Mouse (Mus musculus): ENCODE data around the gene Pate2. TPM values are rescaled to one million over a fixed set of nuclear protein-coding genes. Genes with fewer than 3 reads are reported as not detected.
"Not testable (repeated sequence)": the region's sequence is repeated elsewhere in the genome, so short reads cannot be mapped to it uniquely, and the experiment has no call there.

The Pate2 gene
- polyA plus RNA-seq, 1 experiment from 2014 or later: 0.53 TPM

DNA sequence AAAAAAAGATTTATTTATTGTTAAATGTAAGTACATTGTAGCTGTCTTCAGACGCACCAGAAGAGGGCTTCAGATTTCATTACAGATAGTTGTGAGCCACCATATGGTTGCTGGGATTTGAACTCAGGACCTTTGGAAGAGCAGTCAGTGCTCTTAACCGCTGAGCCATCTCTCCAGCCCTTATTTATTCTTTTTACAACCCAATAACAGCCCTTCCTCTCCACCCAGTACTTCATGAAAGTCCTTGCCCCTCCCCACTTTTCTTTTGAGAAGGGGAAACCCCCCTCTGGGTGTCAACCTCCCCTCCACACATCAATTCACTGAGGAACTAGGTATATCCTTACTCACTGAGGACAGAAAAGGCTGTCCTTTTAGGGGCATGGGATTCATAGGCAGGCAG is 46.7 kb downstream of the Pate2 start:
- not testable (repeated sequence) for H3K9me3 ChIP-seq (replicated peaks; ENCODE audit: control insufficient read depth, low read length); H3K27me3 ChIP-seq (ENCODE audit: control insufficient read depth, insufficient read depth, low read length); H3K4me3 ChIP-seq (ENCODE audit: low read length); H3K4me1 ChIP-seq (ENCODE audit: control insufficient read depth, insufficient read depth, low read length); H3K9ac ChIP-seq (ENCODE audit: low read length); H3K27ac ChIP-seq (ENCODE audit: low read length); H3K4me2 ChIP-seq (ENCODE audit: low read depth, low read length); ATAC-seq (replicated peaks; ENCODE audit: extremely low read depth, insufficient read depth, low FRiP score); H3K36me3 ChIP-seq (ENCODE audit: control insufficient read depth, insufficient read depth)
- WGBS: 56% methylated on average over 2 of the region's 2 CpGs

DNA sequence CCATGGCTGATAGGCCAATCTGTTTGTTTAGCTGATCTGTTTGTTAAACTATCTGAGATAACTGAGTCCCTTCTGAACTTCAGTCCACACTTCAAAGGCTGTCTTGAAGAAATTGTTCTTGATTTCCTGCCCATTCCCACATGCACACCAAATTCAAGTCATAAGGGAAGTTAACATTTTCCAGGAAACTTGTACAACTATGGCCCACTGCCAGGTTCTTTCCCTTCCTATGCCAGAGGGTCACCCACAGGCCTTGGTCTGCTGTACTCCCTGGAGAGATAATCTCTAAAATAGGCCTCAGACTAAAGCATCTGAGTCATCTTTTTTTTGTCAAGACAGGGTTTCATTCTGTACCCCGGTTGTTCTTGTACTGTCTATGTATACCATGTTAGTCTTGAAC is 62.9 kb downstream of the Pate2 start:
- Histone ChIP-seq H3K9ac (ENCODE audit: low read length) (no peak overlapping the region), H3K4me2 (ENCODE audit: low read depth, low read length) (no peak overlapping the region), H3K27ac (ENCODE audit: low read length) (no peak overlapping the region), H3K27me3 (ENCODE audit: control insufficient read depth, insufficient read depth, low read length) (no peaks in the 10 kb centered on the region), H3K4me1 (ENCODE audit: control insufficient read depth, insufficient read depth, low read length) (no peaks in the 10 kb centered on the region), H3K36me3 (ENCODE audit: control insufficient read depth, insufficient read depth) (no peaks in the 10 kb centered on the region), H3K4me3 (ENCODE audit: low read length) (no peak overlapping the region), H3K9me3 (replicated peaks; ENCODE audit: control insufficient read depth, low read length) (no peaks in the 10 kb centered on the region)
- 61% methylated on average over 1 of the region's 1 CpGs for WGBS
- peak; percentile 18; the same call in 1 of the 2 replicates for ATAC-seq (replicated peaks; ENCODE audit: extremely low read depth, insufficient read depth, low FRiP score)

- 41% methylated on average over 1 of the region's 1 CpGs for WGBS
Observed at GRCm38 (mm10) chr9:35648102-35648501, 78.0 kb downstream of the Pate2 start, which contains the start of gene Pate3. TSS of gene Pate3 (minus strand) at chr9:35648202.

GRCm38 (mm10) chr9:35673557-35673956 is 103.5 kb downstream of the Pate2 start:
- no peak overlapping the region for H3K27ac ChIP-seq (ENCODE audit: low read length)
- 64% methylated on average over 2 of the region's 2 CpGs for WGBS
- no peaks in the 10 kb centered on the region for H3K27me3 ChIP-seq (ENCODE audit: control insufficient read depth, insufficient read depth, low read length)
- H3K36me3 ChIP-seq (ENCODE audit: control insufficient read depth, insufficient read depth): no peaks in the 10 kb centered on the region
- H3K4me1 ChIP-seq (ENCODE audit: control insufficient read depth, insufficient read depth, low read length): no peaks in the 10 kb centered on the region
- no peaks in the 10 kb centered on the region for H3K9me3 ChIP-seq (replicated peaks; ENCODE audit: control insufficient read depth, low read length)
- no peak overlapping the region for H3K4me3 ChIP-seq (ENCODE audit: low read length)
- no peak overlapping the region for H3K4me2 ChIP-seq (ENCODE audit: low read depth, low read length)
- H3K9ac ChIP-seq (ENCODE audit: low read length): no peak overlapping the region
- no peak for ATAC-seq (replicated peaks; ENCODE audit: extremely low read depth, insufficient read depth, low FRiP score)

More at GRCm38 (mm10) chr9:35648102-35648501, 78.0 kb downstream of the Pate2 start, which contains the start of gene Pate3:
- H3K27ac ChIP-seq (ENCODE audit: low read length): no peak within 1 kb of the TSS
- H3K4me2 ChIP-seq (ENCODE audit: low read depth, low read length): no peak within 1 kb of the TSS
- no peaks in the 10 kb centered on the region for H3K27me3 ChIP-seq (ENCODE audit: control insufficient read depth, insufficient read depth, low read length)
- H3K9me3 ChIP-seq (replicated peaks; ENCODE audit: control insufficient read depth, low read length): no peaks in the 10 kb centered on the region
- no peaks in the 10 kb centered on the region for H3K36me3 ChIP-seq (ENCODE audit: control insufficient read depth, insufficient read depth)
- no peak within 1 kb of the TSS for H3K9ac ChIP-seq (ENCODE audit: low read length)
- no peaks in the 10 kb centered on the region for H3K4me1 ChIP-seq (ENCODE audit: control insufficient read depth, insufficient read depth, low read length)
- no peak within 1 kb of the TSS for H3K4me3 ChIP-seq (ENCODE audit: low read length)
- no peak for ATAC-seq (replicated peaks; ENCODE audit: extremely low read depth, insufficient read depth, low FRiP score)

- no peak within 1 kb of the TSS for H3K4me2 ChIP-seq (ENCODE audit: low read depth, low read length)
- 0 out of 2 replicates have a peak, but pooled peaks cover 2% of the 10 kb centered on the region for H3K9me3 ChIP-seq (replicated peaks; ENCODE audit: control insufficient read depth, low read length)
- H3K27me3 ChIP-seq (ENCODE audit: control insufficient read depth, insufficient read depth, low read length): no peaks in the 10 kb centered on the region
- no peak within 1 kb of the TSS for H3K9ac ChIP-seq (ENCODE audit: low read length)
- 42% methylated on average over 1 of the region's 1 CpGs for WGBS
- no peak for ATAC-seq (replicated peaks; ENCODE audit: extremely low read depth, insufficient read depth, low FRiP score)
- H3K27ac ChIP-seq (ENCODE audit: low read length): no peak within 1 kb of the TSS
- no peaks in the 10 kb centered on the region for H3K36me3 ChIP-seq (ENCODE audit: control insufficient read depth, insufficient read depth)
- H3K4me1 ChIP-seq (ENCODE audit: control insufficient read depth, insufficient read depth, low read length): no peaks in the 10 kb centered on the region
- H3K4me3 ChIP-seq (ENCODE audit: low read length): no peak within 1 kb of the TSS
Observed at GRCm38 (mm10) chr9:35687013-35687412, 116.9 kb downstream of the Pate2 start, which contains the start of gene Pate1. TSS of gene Pate1 (minus strand) at chr9:35687390.

- ATAC-seq (replicated peaks; ENCODE audit: extremely low read depth, insufficient read depth, low FRiP score): no peak
- no peaks in the 10 kb centered on the region for H3K27me3 ChIP-seq (ENCODE audit: control insufficient read depth, insufficient read depth, low read length)
- H3K4me2 ChIP-seq (ENCODE audit: low read depth, low read length): no peak overlapping the region
- H3K36me3 ChIP-seq (ENCODE audit: control insufficient read depth, insufficient read depth): no peaks in the 10 kb centered on the region
- no peak overlapping the region for H3K4me3 ChIP-seq (ENCODE audit: low read length)
- no peak overlapping the region for H3K27ac ChIP-seq (ENCODE audit: low read length)
- no peak overlapping the region for H3K9ac ChIP-seq (ENCODE audit: low read length)
- H3K9me3 ChIP-seq (replicated peaks; ENCODE audit: control insufficient read depth, low read length): no peaks in the 10 kb centered on the region
- no peaks in the 10 kb centered on the region for H3K4me1 ChIP-seq (ENCODE audit: control insufficient read depth, insufficient read depth, low read length)
Observed at GRCm38 (mm10) chr9:35691924-35692323, 121.8 kb downstream of the Pate2 start.

GRCm38 (mm10) chr9:35707265-35707664 is 137.2 kb downstream of the Pate2 start:
- no peaks in the 10 kb centered on the region for H3K4me1 ChIP-seq (ENCODE audit: control insufficient read depth, insufficient read depth, low read length)
- no peak overlapping the region for H3K4me2 ChIP-seq (ENCODE audit: low read depth, low read length)
- no peak for ATAC-seq (replicated peaks; ENCODE audit: extremely low read depth, insufficient read depth, low FRiP score)
- no peaks in the 10 kb centered on the region for H3K27me3 ChIP-seq (ENCODE audit: control insufficient read depth, insufficient read depth, low read length)
- no peak overlapping the region for H3K9ac ChIP-seq (ENCODE audit: low read length)
- no peaks in the 10 kb centered on the region for H3K9me3 ChIP-seq (replicated peaks; ENCODE audit: control insufficient read depth, low read length)
- no peaks in the 10 kb centered on the region for H3K36me3 ChIP-seq (ENCODE audit: control insufficient read depth, insufficient read depth)
- no peak overlapping the region for H3K27ac ChIP-seq (ENCODE audit: low read length)
- H3K4me3 ChIP-seq (ENCODE audit: low read length): no peak overlapping the region

Other genes starting within 250 kb of the Pate2 start
- gene Cdon, start 149.2 kb upstream of the Pate2 start, polyA plus RNA-seq (2015; fragmentation: Nextera tagmentation; extraction: Ambion mirVana): 5.0 and 5.8 TPM in 2 replicates
- gene Gm1113, start 52.0 kb upstream of the Pate2 start, polyA plus RNA-seq (2015; fragmentation: Nextera tagmentation; extraction: Ambion mirVana): not detected in 2 replicates
- 0.57 and 0.63 TPM in 2 replicates for gene Ddx25, start 11.8 kb upstream of the Pate2 start, polyA plus RNA-seq (2015; fragmentation: Nextera tagmentation; extraction: Ambion mirVana)
- 13.6 and 14.3 TPM in 2 replicates for gene Pus3, start 11.7 kb upstream of the Pate2 start, polyA plus RNA-seq (2015; fragmentation: Nextera tagmentation; extraction: Ambion mirVana)
- gene Hyls1, start 114 bp downstream of the Pate2 start, polyA plus RNA-seq (2015; fragmentation: Nextera tagmentation; extraction: Ambion mirVana): 14.4 and 14.5 TPM in 2 replicates
- not detected in 2 replicates for gene Pate4, start 41.7 kb downstream of the Pate2 start, polyA plus RNA-seq (2015; fragmentation: Nextera tagmentation; extraction: Ambion mirVana)
- gene Pate3, start 77.9 kb downstream of the Pate2 start, polyA plus RNA-seq (2015; fragmentation: Nextera tagmentation; extraction: Ambion mirVana): not detected in 2 replicates
- not detected in 2 replicates for gene Pate1, start 117.1 kb downstream of the Pate2 start, polyA plus RNA-seq (2015; fragmentation: Nextera tagmentation; extraction: Ambion mirVana)
- gene Gm17677, start 170.8 kb downstream of the Pate2 start, polyA plus RNA-seq (2015; fragmentation: Nextera tagmentation; extraction: Ambion mirVana): not detected in 2 replicates
- not detected in 2 replicates for gene Gm17727, start 207.8 kb downstream of the Pate2 start, polyA plus RNA-seq (2015; fragmentation: Nextera tagmentation; extraction: Ambion mirVana)
- not detected in 2 replicates for gene Gm27235, start 219.8 kb downstream of the Pate2 start, polyA plus RNA-seq (2015; fragmentation: Nextera tagmentation; extraction: Ambion mirVana)
- gene D730048I06Rik, start 219.8 kb downstream of the Pate2 start, polyA plus RNA-seq (2015; fragmentation: Nextera tagmentation; extraction: Ambion mirVana): not detected in 2 replicates

Measured in heart, embryonic 16.5 days (tissue).